Mouse (Mus musculus): Measurements from ENCODE around the gene Arhgef6.

The Arhgef6 gene

GRCm38 (mm10) chrX:57338371-57339211 is at the start of gene Arhgef6:
Gene Arhgef6 (minus strand): TSS chrX:57338729.
- DNase-seq (ENCODE audit: low spot score in 2 of 2) = no peak

GRCm38 (mm10) chrX:57380915-57381314 is 42.4 kb upstream of the Arhgef6 start:
- DNase-seq (ENCODE audit: low spot score in 2 of 2) = no peak

- DNase-seq (ENCODE audit: low spot score in 2 of 2) = no peak
Measured at GRCm38 (mm10) chrX:57378579-57378978, 40.0 kb upstream of the Arhgef6 start.

- DNase-seq (ENCODE audit: low spot score in 2 of 2) = no peak
Measured at GRCm38 (mm10) chrX:57377096-57377495, 38.6 kb upstream of the Arhgef6 start.

- DNase-seq (ENCODE audit: low spot score in 2 of 2) = no peak
Measured at GRCm38 (mm10) chrX:57374029-57374428, 35.5 kb upstream of the Arhgef6 start.

- no peak for DNase-seq (ENCODE audit: low spot score in 2 of 2)
Measured at GRCm38 (mm10) chrX:57373543-57373942, 35.0 kb upstream of the Arhgef6 start.

GRCm38 (mm10) chrX:57372965-57373364 is 34.4 kb upstream of the Arhgef6 start:
- no peak for DNase-seq (ENCODE audit: low spot score in 2 of 2)

- peak in 1 of 2 experiments; percentile 39 for DNase-seq (ENCODE audit: low spot score in 2 of 2)
Measured at GRCm38 (mm10) chrX:57364891-57365569, 26.5 kb upstream of the Arhgef6 start.

- no peak for DNase-seq (ENCODE audit: low spot score in 2 of 2)
Measured at GRCm38 (mm10) chrX:57359316-57359715, 20.8 kb upstream of the Arhgef6 start.

- no peak for DNase-seq (ENCODE audit: low spot score in 2 of 2)
Measured at GRCm38 (mm10) chrX:57339220-57339619, 691 bp upstream of the Arhgef6 start.

GRCm38 (mm10) chrX:57337582-57337981 is 947 bp downstream of the Arhgef6 start:
- no peak for DNase-seq (ENCODE audit: low spot score in 2 of 2)

- no peak for DNase-seq (ENCODE audit: low spot score in 2 of 2)
Measured at GRCm38 (mm10) chrX:57336958-57337357, 1.6 kb downstream of the Arhgef6 start.

GRCm38 (mm10) chrX:57335313-57335712 is 3.2 kb downstream of the Arhgef6 start:
- no peak for DNase-seq (ENCODE audit: low spot score in 2 of 2)

- no peak for DNase-seq (ENCODE audit: low spot score in 2 of 2)
Measured at GRCm38 (mm10) chrX:57327668-57328338, 10.7 kb downstream of the Arhgef6 start.

GRCm38 (mm10) chrX:57326487-57327221 is 11.9 kb downstream of the Arhgef6 start:
- DNase-seq (ENCODE audit: low spot score in 2 of 2) = peak; percentile 23 to 66

GRCm38 (mm10) chrX:57325861-57326461 is 12.6 kb downstream of the Arhgef6 start:
- DNase-seq (ENCODE audit: low spot score in 2 of 2) = peak in 1 of 2 experiments; percentile 64

GRCm38 (mm10) chrX:57324891-57325290 is 13.6 kb downstream of the Arhgef6 start:
- DNase-seq (ENCODE audit: low spot score in 2 of 2) = no peak

- DNase-seq (ENCODE audit: low spot score in 2 of 2) = no peak
Measured at GRCm38 (mm10) chrX:57312066-57312465, 26.5 kb downstream of the Arhgef6 start.

- DNase-seq (ENCODE audit: low spot score in 2 of 2) = no peak
Measured at GRCm38 (mm10) chrX:57309993-57310392, 28.5 kb downstream of the Arhgef6 start.

GRCm38 (mm10) chrX:57306747-57307146 is 31.8 kb downstream of the Arhgef6 start:
- DNase-seq (ENCODE audit: low spot score in 2 of 2) = no peak

- peak; percentile 18 to 62 for DNase-seq (ENCODE audit: low spot score in 2 of 2)
Measured at GRCm38 (mm10) chrX:57304784-57305287, 33.7 kb downstream of the Arhgef6 start.
